Mouse (Mus musculus): ENCODE data around the gene Acss2.
A peak's percentile ranks its signal among the peaks of the same experiment; 100 is the strongest.
"Not testable (repeated sequence)": the region's sequence is repeated elsewhere in the genome, so short reads cannot be mapped to it uniquely, and the experiment has no call there.

Acss2 gene

GRCm38 (mm10) chr2:155537761-155538462, 20.2 kb downstream of the Acss2 start:
- DNase-seq (ENCODE audit: extremely low read depth, insufficient read length, low spot score) = no peak

GRCm38 (mm10) chr2:155538463-155539057, 20.8 kb downstream of the Acss2 start:
- not testable (repeated sequence) for DNase-seq (ENCODE audit: extremely low read depth, insufficient read length, low spot score)

- no peak for DNase-seq (ENCODE audit: extremely low read depth, insufficient read length, low spot score)
Measured at GRCm38 (mm10) chr2:155539696-155540095, 21.9 kb downstream of the Acss2 start.

GRCm38 (mm10) chr2:155540822-155541458, 23.2 kb downstream of the Acss2 start:
- DNase-seq (ENCODE audit: extremely low read depth, insufficient read length, low spot score) = peak; percentile 68

- no peak for DNase-seq (ENCODE audit: extremely low read depth, insufficient read length, low spot score)
Measured at GRCm38 (mm10) chr2:155546955-155547354, 29.2 kb downstream of the Acss2 start.

GRCm38 (mm10) chr2:155552336-155552735, 34.6 kb downstream of the Acss2 start:
- no peak for DNase-seq (ENCODE audit: extremely low read depth, insufficient read length, low spot score)

GRCm38 (mm10) chr2:155552949-155553354, 35.2 kb downstream of the Acss2 start:
- DNase-seq (ENCODE audit: extremely low read depth, insufficient read length, low spot score) = no peak

GRCm38 (mm10) chr2:155554426-155554985, 36.8 kb downstream of the Acss2 start:
- no peak for DNase-seq (ENCODE audit: extremely low read depth, insufficient read length, low spot score)

GRCm38 (mm10) chr2:155562209-155562608, 44.5 kb downstream of the Acss2 start:
- DNase-seq (ENCODE audit: extremely low read depth, insufficient read length, low spot score) = no peak

- no peak for DNase-seq (ENCODE audit: extremely low read depth, insufficient read length, low spot score)
Measured at GRCm38 (mm10) chr2:155562934-155563333, 45.2 kb downstream of the Acss2 start.

- DNase-seq (ENCODE audit: extremely low read depth, insufficient read length, low spot score) = peak; percentile 10
Measured at GRCm38 (mm10) chr2:155567751-155568150, 50.0 kb downstream of the Acss2 start.

- no peak for DNase-seq (ENCODE audit: extremely low read depth, insufficient read length, low spot score)
Measured at GRCm38 (mm10) chr2:155569223-155569807, 51.6 kb downstream of the Acss2 start.

- no peak for DNase-seq (ENCODE audit: extremely low read depth, insufficient read length, low spot score)
Measured at GRCm38 (mm10) chr2:155573001-155573400, 55.3 kb downstream of the Acss2 start.

GRCm38 (mm10) chr2:155573996-155574395, 56.2 kb downstream of the Acss2 start:
- DNase-seq (ENCODE audit: extremely low read depth, insufficient read length, low spot score) = no peak

GRCm38 (mm10) chr2:155574700-155575099, 57.0 kb downstream of the Acss2 start:
- DNase-seq (ENCODE audit: extremely low read depth, insufficient read length, low spot score) = no peak

GRCm38 (mm10) chr2:155576656-155577055, 58.9 kb downstream of the Acss2 start:
- DNase-seq (ENCODE audit: extremely low read depth, insufficient read length, low spot score) = no peak

- DNase-seq (ENCODE audit: extremely low read depth, insufficient read length, low spot score) = no peak
Measured at GRCm38 (mm10) chr2:155580331-155580730, 62.6 kb downstream of the Acss2 start.

- no peak for DNase-seq (ENCODE audit: extremely low read depth, insufficient read length, low spot score)
Measured at GRCm38 (mm10) chr2:155582384-155582995, 64.7 kb downstream of the Acss2 start.

GRCm38 (mm10) chr2:155582996-155583395, 65.2 kb downstream of the Acss2 start:
- no peak for DNase-seq (ENCODE audit: extremely low read depth, insufficient read length, low spot score)

GRCm38 (mm10) chr2:155583927-155584530, 66.3 kb downstream of the Acss2 start:
- DNase-seq (ENCODE audit: extremely low read depth, insufficient read length, low spot score) = peak; percentile 29
